In genomic region chr1:92790628-92791027, GRCm38 (mm10) we compare ENCODE assay signal across 9 mouse cellular contexts. TPM values are rescaled to one million over a fixed set of nuclear protein-coding genes. Genes with fewer than 3 reads are reported as not detected.
A peak's percentile ranks its signal among the peaks of the same experiment; 100 is the strongest.
DNase-seq lines count a peak whose midpoint lies in the region; ATAC-seq lines count a peak whose summit lies in the region.
"Had no signal": no experiment of that assay in that cellular context is flagged by ENCODE, and none has a peak within 500 bp of the region (broad histone marks: within the 10 kb centered on the region; RNA-seq: fewer than 3 reads in every experiment).

No protein-coding gene starts in this region.

- DNase-seq in lung, postnatal 25 days (ENCODE audit: low spot score): no peak
- no peak for DNase-seq in adrenal gland, adult 2 months
- DNase-seq in frontal cortex, postnatal 14 days (ENCODE audit: low spot score in 2 of 2): no peak
- DNase-seq: right cerebral cortex, adult 18-20 months had no signal

- H3K27me3 ChIP-seq in lung, embryonic 15.5 days: no peaks in the 10 kb centered on the region
- H3K27me3 ChIP-seq in forebrain, embryonic 13.5 days: no peaks in the 10 kb centered on the region
- no peaks in the 10 kb centered on the region for H3K27me3 ChIP-seq in intestine, embryonic 15.5 days (replicated peaks)
- H3K27me3 ChIP-seq in neural tube, embryonic 15.5 days (replicated peaks): 0 out of 2 replicates have a peak, but pooled peaks cover 2% of the 10 kb centered on the region

- H3K9ac ChIP-seq in lung, embryonic 15.5 days: no peak overlapping the region
- H3K9ac ChIP-seq in forebrain, embryonic 13.5 days: peak overlapping the region; percentile 48; the same call in 1 of the 2 replicates
- H3K9ac ChIP-seq in intestine, embryonic 15.5 days: no peak overlapping the region
- no peak overlapping the region for H3K9ac ChIP-seq in neural tube, embryonic 15.5 days (replicated peaks)

- no peaks in the 10 kb centered on the region for H3K9me3 ChIP-seq in lung, embryonic 15.5 days
- no peaks in the 10 kb centered on the region for H3K9me3 ChIP-seq in forebrain, embryonic 13.5 days (replicated peaks)
- H3K9me3 ChIP-seq in intestine, embryonic 15.5 days: no peaks in the 10 kb centered on the region
- H3K9me3 ChIP-seq in neural tube, embryonic 15.5 days (replicated peaks): no peaks in the 10 kb centered on the region

- H3K4me1 ChIP-seq in lung, embryonic 15.5 days: peaks cover 12% of the 10 kb centered on the region
- H3K4me1 ChIP-seq in forebrain, embryonic 13.5 days: peaks cover 27% of the 10 kb centered on the region
- peaks cover 17% of the 10 kb centered on the region for H3K4me1 ChIP-seq in intestine, embryonic 15.5 days (replicated peaks)
- H3K4me1 ChIP-seq in neural tube, embryonic 15.5 days: peaks cover 10% of the 10 kb centered on the region

- peak overlapping the region; percentile 39 for H3K4me2 ChIP-seq in lung, embryonic 15.5 days
- H3K4me2 ChIP-seq in forebrain, embryonic 13.5 days: peak overlapping the region; percentile 50
- H3K4me2 ChIP-seq in intestine, embryonic 15.5 days (replicated peaks): peak overlapping the region; percentile 45
- peak overlapping the region; percentile 30; the same call in 1 of the 2 replicates for H3K4me2 ChIP-seq in neural tube, embryonic 15.5 days
- H3K4me2 ChIP-seq: liver, embryonic 11.5 days had no signal

- ATAC-seq in lung, embryonic 15.5 days (ENCODE audit: borderline replicate concordance, extremely low read depth, low FRiP score, low TSS enrichment): no peak
- ATAC-seq in forebrain, embryonic 13.5 days: peak; percentile 25
- ATAC-seq in intestine, embryonic 15.5 days: peak; percentile 14; the same call in 1 of the 2 replicates
- ATAC-seq in neural tube, embryonic 15.5 days (ENCODE audit: low FRiP score): no peak

- 0 out of 2 replicates have a peak overlapping the region, but pooled peaks have one; percentile 2 for H3K4me3 ChIP-seq in lung, embryonic 15.5 days
- H3K4me3 ChIP-seq in forebrain, embryonic 13.5 days: 0 out of 2 replicates have a peak overlapping the region, but pooled peaks have one; percentile 10
- H3K4me3 ChIP-seq in intestine, embryonic 15.5 days (replicated peaks): no peak overlapping the region
- no peak overlapping the region for H3K4me3 ChIP-seq in neural tube, embryonic 15.5 days (replicated peaks)

- H3K27ac ChIP-seq in lung, embryonic 15.5 days: no peak overlapping the region
- H3K27ac ChIP-seq in forebrain, embryonic 13.5 days: peak overlapping the region; percentile 40; the same call in 1 of the 2 replicates
- no peak overlapping the region for H3K27ac ChIP-seq in intestine, embryonic 15.5 days
- H3K27ac ChIP-seq in neural tube, embryonic 15.5 days (replicated peaks): no peak overlapping the region

- no peaks in the 10 kb centered on the region for H3K36me3 ChIP-seq in lung, embryonic 15.5 days
- H3K36me3 ChIP-seq in forebrain, embryonic 13.5 days (ENCODE audit: poor library complexity, severe bottlenecking): no peaks in the 10 kb centered on the region
- no peaks in the 10 kb centered on the region for H3K36me3 ChIP-seq in intestine, embryonic 15.5 days
- no peaks in the 10 kb centered on the region for H3K36me3 ChIP-seq in neural tube, embryonic 15.5 days

- 19% methylated on average over 7 of the region's 7 CpGs for WGBS in lung, embryonic 15.5 days
- WGBS in forebrain, embryonic 13.5 days: 26% methylated on average over 7 of the region's 7 CpGs
- WGBS in intestine, embryonic 15.5 days: 36% methylated on average over 7 of the region's 7 CpGs
- WGBS in neural tube, embryonic 15.5 days: 43% methylated on average over 7 of the region's 7 CpGs

RNA-seq across cellular contexts. Expression of gene Gpc1, which starts 40.8 kb away (rescaled TPM):
- polyA plus RNA-seq in lung, embryonic 15.5 days (2015; fragmentation: Nextera tagmentation; extraction: Ambion mirVana): 34.2 and 35.1 TPM in 2 replicates
- polyA plus RNA-seq in forebrain, embryonic 13.5 days (2015; fragmentation: Nextera tagmentation; extraction: Ambion mirVana): 115 and 117 TPM in 2 replicates
- polyA plus RNA-seq in intestine, embryonic 15.5 days (2015; fragmentation: Nextera tagmentation; extraction: Ambion mirVana): 36.8 and 37.7 TPM in 2 replicates
- 63.1 and 64.6 TPM in 2 replicates for polyA plus RNA-seq in neural tube, embryonic 15.5 days (2015; fragmentation: Nextera tagmentation; extraction: Ambion mirVana)
- total RNA-seq in adrenal gland, adult 2 months (2021): 10 to 100 TPM; 61.7 to 84.3 TPM
- polyA plus RNA-seq in adrenal gland, adult 2 months (2012; rRNA removed): 43.3 and 49.8 TPM in 2 replicates

Comparison
In these comparisons a context has a peak if more than half of its experiments do, and no peak if none do; other contexts are left out.
1. ATAC-seq: peak in forebrain, embryonic 13.5 days (single experiment) and intestine, embryonic 15.5 days (single experiment); none in lung, embryonic 15.5 days (single experiment) and neural tube, embryonic 15.5 days (single experiment).
2. H3K4me3 ChIP-seq: peak in lung, embryonic 15.5 days (single experiment) and forebrain, embryonic 13.5 days (single experiment); none in intestine, embryonic 15.5 days (single experiment) and neural tube, embryonic 15.5 days (single experiment).
3. Peak in every context shown above with its lines, with median percentiles within 50 percentile points of each other: H3K4me2 ChIP-seq.